Mouse (Mus musculus) ES-CJ7 (cell line): ENCODE data around the gene Mok.

Experiments used
- DNase-seq: peaks from one replicate; pipeline ENCODE4 v3.0.0; 2011; ENCODE audit warnings: low read depth, low spot score

Mok gene

GRCm38 (mm10) chr12:110850010-110850928 is 9.5 kb upstream of the Mok start, which contains the start of gene Zfp839:
Gene Zfp839 (plus strand): TSS chr12:110850253.
- peak; percentile 86 for DNase-seq

- no peak for DNase-seq
Measured at GRCm38 (mm10) chr12:110846191-110846765, 5.5 kb upstream of the Mok start.

GRCm38 (mm10) chr12:110845131-110845880 is 4.6 kb upstream of the Mok start:
- DNase-seq: peak; percentile 95

GRCm38 (mm10) chr12:110844227-110845130 is 3.7 kb upstream of the Mok start:
- DNase-seq: no peak

- peak; percentile 82 for DNase-seq
Measured at GRCm38 (mm10) chr12:110843194-110844048, 2.7 kb upstream of the Mok start.

- no peak for DNase-seq
Measured at GRCm38 (mm10) chr12:110841731-110842493, 1.2 kb upstream of the Mok start.

- DNase-seq: peak; percentile 54
Measured at GRCm38 (mm10) chr12:110837850-110838249, 2.9 kb downstream of the Mok start.

GRCm38 (mm10) chr12:110837192-110837841 is 3.4 kb downstream of the Mok start:
- peak; percentile 96 for DNase-seq

GRCm38 (mm10) chr12:110836729-110837128 is 4.0 kb downstream of the Mok start:
- no peak for DNase-seq

GRCm38 (mm10) chr12:110835182-110835581 is 5.6 kb downstream of the Mok start:
- no peak for DNase-seq

GRCm38 (mm10) chr12:110830293-110831024 is 10.3 kb downstream of the Mok start:
- peak; percentile 65 for DNase-seq

- no peak for DNase-seq
Measured at GRCm38 (mm10) chr12:110828908-110829307, 11.8 kb downstream of the Mok start.

GRCm38 (mm10) chr12:110822366-110822765 is 18.4 kb downstream of the Mok start:
- DNase-seq: no peak

GRCm38 (mm10) chr12:110821787-110822186 is 19.0 kb downstream of the Mok start:
- DNase-seq: peak; percentile 59

GRCm38 (mm10) chr12:110819367-110819766 is 21.4 kb downstream of the Mok start:
- DNase-seq: no peak

- DNase-seq: no peak
Measured at GRCm38 (mm10) chr12:110816833-110817232, 23.9 kb downstream of the Mok start.

GRCm38 (mm10) chr12:110814924-110815323 is 25.8 kb downstream of the Mok start:
- DNase-seq: no peak

GRCm38 (mm10) chr12:110813624-110814023 is 27.1 kb downstream of the Mok start:
- no peak for DNase-seq
